Mouse (Mus musculus): ENCODE data around the gene Acnat2.

DNA sequence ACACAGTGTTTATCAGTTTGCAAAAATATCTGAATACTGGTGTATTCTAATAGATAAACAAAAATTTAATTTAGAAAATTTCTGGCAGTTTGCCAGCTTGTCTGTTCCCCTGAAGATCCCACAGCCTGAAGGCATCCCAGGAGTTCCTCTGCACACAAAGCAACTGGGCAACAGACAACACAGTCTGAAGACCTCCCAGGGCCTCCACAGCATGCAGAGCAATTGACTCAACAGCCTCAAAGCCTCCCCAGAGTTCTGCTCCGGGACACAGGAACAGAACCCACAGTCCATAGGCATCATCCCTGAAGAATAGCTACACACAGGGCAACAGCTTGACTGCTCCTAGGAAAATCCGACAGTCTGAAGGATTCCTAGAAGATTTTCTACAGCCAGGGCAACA lies 59.3 kb downstream of the Acnat2 start:
- TF ChIP-seq CTCF (IDR thresholded peaks at IDR 0.05; ENCODE audit: borderline replicate concordance, insufficient read depth, low read length) (no peak), POLR2A (IDR thresholded peaks at IDR 0.05; ENCODE audit: low read depth, low read length) (no peak)
